Mouse (Mus musculus): ENCODE results near the gene Lrrn2. TPM values are rescaled to one million over a fixed set of nuclear protein-coding genes. Genes with fewer than 3 reads are reported as not detected.
"Not testable (repeated sequence)": the region's sequence is repeated elsewhere in the genome, so short reads cannot be mapped to it uniquely, and the experiment has no call there.

Lrrn2 gene
- polyA plus RNA-seq, 1 experiment, result not detected

- Histone ChIP-seq H3K4me1 (ENCODE audit: control insufficient read depth) (no peaks in the 10 kb centered on the region), H3K9me3 (ENCODE audit: control insufficient read depth, low read length) (no peaks in the 10 kb centered on the region), H3K36me3 (ENCODE audit: control insufficient read depth) (peaks cover 30% of the 10 kb centered on the region), H3K27me3 (ENCODE audit: control insufficient read depth) (no peaks in the 10 kb centered on the region), H3K4me3 (replicated peaks) (no peak overlapping the region)
- TF ChIP-seq GATA1 (IDR thresholded peaks at IDR 0.05; ENCODE audit: low read length) (no peak), TAL1 (IDR thresholded peaks at IDR 0.05; ENCODE audit: low read length) (no peak)
Measured at GRCm38 (mm10) chr1:132977402-132977801, 97.3 kb downstream of the Lrrn2 start.

- H3K4me1 ChIP-seq (ENCODE audit: control insufficient read depth), result no peaks in the 10 kb centered on the region
- H3K36me3 ChIP-seq (ENCODE audit: control insufficient read depth), result peaks cover 67% of the 10 kb centered on the region
- H3K27me3 ChIP-seq (ENCODE audit: control insufficient read depth), result no peaks in the 10 kb centered on the region
- H3K4me3 ChIP-seq (replicated peaks), result no peak overlapping the region
- no peaks in the 10 kb centered on the region for H3K9me3 ChIP-seq (ENCODE audit: control insufficient read depth, low read length)
- no peak for TF ChIP-seq GATA1 (IDR thresholded peaks at IDR 0.05; ENCODE audit: low read length)
Measured at GRCm38 (mm10) chr1:132981232-132981631, 101.2 kb downstream of the Lrrn2 start.

GRCm38 (mm10) chr1:132982728-132983127 is 102.7 kb downstream of the Lrrn2 start:
- peaks cover 79% of the 10 kb centered on the region for H3K36me3 ChIP-seq (ENCODE audit: control insufficient read depth)
- H3K4me1 ChIP-seq (ENCODE audit: control insufficient read depth), result no peaks in the 10 kb centered on the region
- no peaks in the 10 kb centered on the region for H3K27me3 ChIP-seq (ENCODE audit: control insufficient read depth)
- H3K4me3 ChIP-seq (replicated peaks), result no peak overlapping the region
- TF ChIP-seq TAL1 (IDR thresholded peaks at IDR 0.05; ENCODE audit: low read length) (no peak), GATA1 (IDR thresholded peaks at IDR 0.05; ENCODE audit: low read length) (no peak)
- no peaks in the 10 kb centered on the region for H3K9me3 ChIP-seq (ENCODE audit: control insufficient read depth, low read length)

- H3K27me3 ChIP-seq (ENCODE audit: control insufficient read depth); H3K9me3 ChIP-seq (ENCODE audit: control insufficient read depth, low read length); H3K4me3 ChIP-seq (replicated peaks); H3K4me1 ChIP-seq (ENCODE audit: control insufficient read depth): not testable (repeated sequence)
- H3K36me3 ChIP-seq (ENCODE audit: control insufficient read depth), result peaks cover 94% of the 10 kb centered on the region
Measured at GRCm38 (mm10) chr1:132988556-132989459, 108.7 kb downstream of the Lrrn2 start.

Other genes starting within 250 kb of the Lrrn2 start
- gene Nfasc, start 138.5 kb upstream of the Lrrn2 start, polyA plus RNA-seq (2012), result 0.02 TPM in 1 of 2 replicates, not detected in the other
- gene Mdm4, start 150.3 kb downstream of the Lrrn2 start, polyA plus RNA-seq (2012), result 0.74 and 1.1 TPM in 2 replicates
- gene Pik3c2b, start 165.4 kb downstream of the Lrrn2 start, polyA plus RNA-seq (2012), result 0.01 and 0.03 TPM in 2 replicates